Mouse (Mus musculus) olfactory bulb, adult 2 months (tissue): ENCODE measurements at regions not wholly inside any gene's neighbourhood (a gene's known extent, or its start where the extent isn't known, plus 50 kb on each side); places are given as distances from the start of the nearest gene placed in this dataset.

Experiments used
- CTCF ChIP-seq: fragments of 200-500 bp; IDR thresholded peaks from 2 replicates; pipeline ENCODE4 v1.5.1; 2012; ENCODE audit warnings: low read depth, mild to moderate bottlenecking, low read length, moderate library complexity; ENCODE audit not compliant: insufficient read depth
- POLR2A ChIP-seq: fragments of 200-500 bp; IDR thresholded peaks from 2 replicates; pipeline ENCODE4 v1.6.1; 2012; ENCODE audit warnings: mild to moderate bottlenecking, low read depth, low read length, moderate library complexity; ENCODE audit not compliant: insufficient read depth

DNA sequence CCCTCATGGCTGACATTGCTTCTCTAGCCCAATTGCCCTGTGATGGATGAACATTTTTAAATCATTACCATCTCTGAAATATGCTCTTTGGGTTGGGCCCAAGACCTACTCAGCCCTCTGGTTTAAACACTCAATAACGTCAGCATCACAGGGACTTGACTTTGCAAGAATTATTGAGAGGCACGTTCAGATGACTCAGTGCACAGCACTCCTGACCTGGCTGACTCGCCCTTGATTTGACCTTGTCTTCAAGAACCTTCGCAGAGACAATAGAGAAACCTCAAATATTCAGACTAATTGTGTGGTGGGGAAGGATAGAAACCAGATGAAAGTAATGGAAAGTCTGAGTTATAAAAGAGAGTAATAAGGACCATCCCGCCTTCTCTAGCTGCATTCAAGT is 127.9 kb upstream of the Lnx1 start:
- TF ChIP-seq CTCF = no peak
- TF ChIP-seq POLR2A = no peak
